Mouse (Mus musculus) G1E (cell line): ENCODE measurements around the gene Mxd4.

ENCODE experiments used
- CTCF ChIP-seq: IDR thresholded peaks from 2 replicates; pipeline ENCODE4 v1.5.1; 2012; ENCODE audit warnings: low read depth, low read length, inconsistent platforms, mixed read lengths
- GATA2 ChIP-seq: IDR thresholded peaks from 2 replicates; pipeline ENCODE4 v1.6.1; 2012; ENCODE audit warnings: low read depth, low read length, inconsistent platforms, borderline replicate concordance
- POLR2AphosphoS5 ChIP-seq: IDR thresholded peaks from 2 replicates; pipeline ENCODE4 v1.6.1; 2012; ENCODE audit warnings: low read depth, low read length, inconsistent platforms; ENCODE audit not compliant: insufficient replicate concordance
- TAL1 ChIP-seq: conservative IDR thresholded peaks from 2 replicates; pipeline ENCODE4 v1.6.1; 2012; ENCODE audit warnings: low read depth, low read length, inconsistent platforms, mixed read lengths

GRCm38 (mm10) chr5:34229503-34229902 is 42.0 kb upstream of the Mxd4 start:
- no peak for TF ChIP-seq CTCF
- TF ChIP-seq GATA2: no peak
- no peak for TF ChIP-seq TAL1
- no peak for TF ChIP-seq POLR2AphosphoS5
